Mouse (Mus musculus) monocyte, adult 2 months (primary cell): ENCODE results near the gene Rack1.
"Not testable (repeated sequence)": the region's sequence is repeated elsewhere in the genome, so short reads cannot be mapped to it uniquely, and the experiment has no call there.

ENCODE experiments used
- DNase-seq, 2 experiments: peaks; one replicate each; pipeline ENCODE4 v3.0.0; 2022; ENCODE audit warnings: low spot score in 2 of 2, low read depth in 1 of 2

Rack1 gene

DNA sequence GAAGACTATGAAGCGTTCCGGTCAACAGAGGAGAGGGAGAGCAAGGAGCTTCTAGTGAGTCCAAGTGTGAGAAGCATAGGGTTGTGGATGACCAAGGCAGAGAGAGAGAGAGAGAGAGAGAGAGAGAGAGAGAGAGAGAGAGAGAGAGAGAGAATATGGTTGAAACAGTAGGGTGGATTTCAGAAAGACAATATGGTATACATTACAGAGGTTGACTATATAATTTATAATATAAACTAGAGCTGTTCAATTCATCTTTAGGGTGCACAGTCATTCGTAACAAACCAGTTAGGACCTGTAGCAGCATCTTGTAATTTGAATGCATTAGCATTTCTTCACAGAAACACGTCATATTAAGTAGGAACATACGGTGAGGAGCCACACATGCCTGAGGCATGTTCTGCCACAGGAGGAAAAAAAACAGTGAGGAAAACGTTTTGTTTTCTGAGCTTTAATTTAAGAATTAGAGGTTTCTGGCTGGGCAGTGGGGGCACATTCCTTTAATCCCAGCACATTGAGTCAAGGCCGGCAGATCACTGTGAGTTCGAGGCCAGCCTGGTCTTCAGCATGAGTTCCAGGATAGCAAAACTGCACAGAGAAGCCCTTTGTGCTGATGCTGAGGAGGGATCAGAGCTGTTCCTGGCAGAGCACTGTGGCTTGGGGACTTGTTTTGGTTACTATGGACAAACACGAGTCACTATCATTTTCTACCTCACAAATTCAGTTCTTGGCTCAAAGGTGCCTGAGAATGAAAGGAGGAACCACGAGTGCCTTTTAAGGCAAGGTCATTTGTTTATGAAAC, 38.9 kb downstream of the Rack1 start:
- DNase-seq, result no peak

DNA sequence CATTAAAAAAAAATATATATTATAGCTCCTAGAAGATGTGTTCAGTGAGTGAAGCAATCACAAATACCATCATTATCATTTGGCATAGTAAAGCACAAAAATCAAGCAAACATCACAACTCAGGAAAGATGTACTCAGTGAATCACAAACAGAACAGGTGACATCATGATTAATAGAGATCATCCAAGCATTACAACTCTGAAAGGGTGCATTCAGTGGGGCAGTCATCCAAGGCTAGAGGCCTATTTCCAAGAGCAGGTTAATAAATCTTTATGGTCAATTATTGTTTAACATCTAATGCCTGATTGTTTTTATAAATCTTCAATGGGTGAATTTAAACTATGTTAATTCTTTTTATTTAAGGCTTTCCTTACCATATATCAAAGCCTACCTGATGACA, 40.7 kb downstream of the Rack1 start:
- no peak for DNase-seq

DNA sequence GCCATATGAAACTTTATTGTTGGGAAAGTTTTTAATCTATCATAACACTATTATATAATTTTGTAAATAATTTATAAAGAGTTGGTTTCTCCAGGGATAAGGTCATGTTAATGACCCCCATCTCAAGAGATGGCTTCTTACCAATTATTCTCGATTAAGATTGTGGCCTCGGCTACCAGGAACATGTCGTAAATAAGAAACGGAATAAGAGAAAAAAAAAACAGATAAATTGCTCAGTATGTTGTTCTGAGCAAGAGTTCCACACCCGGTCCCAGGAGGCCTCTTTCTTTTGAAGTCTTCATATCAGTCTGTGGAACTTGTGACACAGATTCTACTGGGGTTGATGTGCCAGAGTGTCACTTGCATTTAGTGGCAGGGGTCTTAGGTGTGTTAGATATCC, 41.1 kb downstream of the Rack1 start:
- DNase-seq, result no peak

DNA sequence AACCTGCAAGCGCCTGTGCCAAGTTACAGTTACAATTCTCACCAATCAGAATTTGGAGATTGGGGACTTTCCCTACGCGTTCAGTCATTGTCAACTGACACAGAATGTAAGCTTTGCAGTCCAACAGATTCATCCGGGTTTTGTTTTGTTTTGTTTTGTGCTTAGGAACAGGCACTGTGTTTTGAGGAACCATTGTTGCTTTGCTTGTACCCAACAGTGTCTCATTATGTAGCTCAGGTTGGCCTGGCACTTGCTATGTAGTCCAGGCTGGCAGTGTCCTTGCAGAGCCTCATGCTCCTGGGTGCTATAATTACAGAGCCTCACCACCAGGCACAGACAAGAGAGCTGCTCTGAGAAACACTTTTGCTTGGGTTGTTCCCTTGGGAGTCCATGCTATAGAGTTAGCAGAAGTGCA, 42.3 kb downstream of the Rack1 start:
- DNase-seq, result no peak

DNA sequence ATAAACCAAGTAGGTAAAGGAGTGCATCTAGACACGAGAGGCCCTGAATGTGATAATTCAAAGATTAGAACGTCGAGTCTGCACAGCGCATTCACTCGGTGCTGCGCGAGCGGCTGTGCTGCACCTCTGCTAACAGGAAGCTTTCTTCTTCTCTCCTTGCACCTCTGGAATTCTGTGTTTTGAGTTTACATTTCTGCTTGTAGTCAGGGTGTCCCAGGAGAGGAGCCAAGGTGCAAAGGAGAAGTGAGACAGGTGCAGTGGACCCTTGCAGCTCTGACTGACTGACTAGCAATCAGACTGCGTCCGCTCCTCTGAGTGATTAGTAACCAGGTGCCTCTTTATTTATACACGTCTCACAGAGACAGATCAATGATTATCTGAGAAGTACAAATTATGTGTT, 43.1 kb downstream of the Rack1 start:
- DNase-seq, result no peak

DNA sequence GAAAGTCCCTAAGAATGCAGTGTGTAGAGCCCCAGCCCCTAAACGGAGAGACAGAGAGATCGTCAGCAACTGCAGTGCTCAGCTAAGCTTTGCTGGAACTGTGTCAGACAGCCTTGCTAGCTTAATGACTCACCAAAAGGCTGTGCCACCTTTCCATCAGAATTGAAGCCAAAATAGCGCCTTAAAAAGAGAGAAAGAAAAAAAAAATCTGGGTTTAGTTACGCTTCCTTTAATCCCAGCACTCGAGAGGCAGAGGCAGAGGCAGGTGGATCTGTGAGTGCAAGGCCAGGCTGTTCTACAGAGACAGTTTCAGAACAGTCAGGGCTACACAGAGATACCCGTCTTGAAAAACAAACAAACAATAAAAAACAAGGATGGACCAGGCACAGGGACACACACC, 44.2 kb downstream of the Rack1 start:
- no peak for DNase-seq

DNA sequence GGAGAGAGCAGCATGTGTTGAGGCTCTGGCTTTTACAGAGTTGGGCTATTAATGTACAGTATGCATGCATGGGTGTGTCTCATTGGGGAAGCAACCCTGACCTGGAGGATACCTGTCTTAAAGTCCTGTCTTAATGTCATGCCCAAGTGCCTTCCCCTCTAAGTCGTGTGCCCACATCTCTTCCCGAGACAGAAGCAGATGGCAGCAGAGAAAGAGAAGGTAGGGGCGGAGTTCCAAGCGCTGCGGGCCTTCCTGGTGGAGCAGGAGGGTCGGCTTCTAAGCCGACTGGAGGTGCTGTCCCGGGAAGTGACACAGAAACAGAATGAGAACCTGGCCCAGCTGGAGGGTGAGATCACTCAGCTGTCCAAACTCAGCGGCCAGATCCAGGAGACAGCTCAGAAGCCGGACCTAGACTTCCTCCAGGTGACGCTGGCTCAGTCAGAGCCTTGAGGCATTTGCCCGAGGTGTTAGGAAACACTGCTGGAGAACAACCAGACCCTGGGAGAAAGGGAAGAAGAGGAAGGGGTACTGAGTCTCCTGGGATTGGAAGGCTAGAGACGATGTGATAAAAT, 45.2 kb downstream of the Rack1 start:
- no peak for DNase-seq

DNA sequence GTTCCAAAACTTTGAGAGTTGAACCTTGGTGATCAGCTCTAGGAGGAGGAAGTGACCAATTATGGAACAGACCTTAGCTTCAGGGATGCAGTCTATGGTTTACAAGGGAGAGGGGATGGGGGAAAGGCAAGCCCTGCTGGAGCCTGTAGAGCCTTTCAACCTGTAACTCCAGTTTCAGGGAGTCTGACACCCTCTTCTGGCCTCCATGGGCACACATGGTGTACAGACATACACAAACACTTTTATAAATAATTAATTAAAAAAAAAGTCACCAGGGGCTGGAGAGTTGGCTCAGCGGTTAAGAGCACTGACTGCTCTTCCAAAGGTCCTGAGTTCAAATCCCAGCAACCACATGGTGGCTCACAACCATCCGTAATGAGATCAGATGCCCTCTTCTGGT, 46.2 kb downstream of the Rack1 start:
- not testable (repeated sequence) for DNase-seq

DNA sequence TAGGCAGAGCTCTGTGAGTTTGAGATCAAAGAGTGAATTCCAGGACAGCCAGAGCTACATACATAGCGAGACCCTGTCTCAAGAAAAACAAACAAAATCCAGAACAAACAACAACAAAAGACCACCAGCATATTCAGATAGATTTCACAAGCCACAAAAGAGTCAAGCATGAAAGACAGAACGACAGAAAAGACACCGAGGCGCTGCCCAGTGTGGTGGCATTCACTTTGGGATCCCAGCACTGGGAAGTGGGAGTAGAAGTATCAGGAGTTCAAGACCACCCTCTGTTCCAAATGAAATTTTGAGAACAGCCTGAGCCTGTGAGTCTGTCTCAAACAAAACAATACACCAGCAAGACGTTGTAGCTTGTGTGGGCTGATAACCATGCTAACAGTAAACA, 46.7 kb downstream of the Rack1 start:
- DNase-seq, result no peak

DNA sequence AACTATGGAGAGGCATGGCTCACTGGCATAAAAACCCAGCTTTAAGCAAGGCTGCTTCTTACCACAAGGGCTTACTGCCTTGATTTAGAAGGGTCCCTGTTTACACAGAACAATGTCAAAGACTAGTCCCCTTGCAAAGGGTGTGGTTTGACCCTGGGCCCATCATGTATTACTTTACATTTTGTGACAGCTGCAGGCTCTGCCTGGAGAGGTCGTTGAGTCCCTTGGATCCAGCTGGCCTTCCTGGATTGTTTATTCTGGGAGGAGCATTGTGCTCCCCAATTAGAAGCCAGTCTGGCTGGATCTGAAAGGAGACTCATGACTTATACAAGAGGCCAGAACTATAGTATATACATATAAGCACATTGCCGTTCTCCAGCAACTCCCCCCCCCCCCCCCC, 50.1 kb downstream of the Rack1 start:
- DNase-seq, result no peak

DNA sequence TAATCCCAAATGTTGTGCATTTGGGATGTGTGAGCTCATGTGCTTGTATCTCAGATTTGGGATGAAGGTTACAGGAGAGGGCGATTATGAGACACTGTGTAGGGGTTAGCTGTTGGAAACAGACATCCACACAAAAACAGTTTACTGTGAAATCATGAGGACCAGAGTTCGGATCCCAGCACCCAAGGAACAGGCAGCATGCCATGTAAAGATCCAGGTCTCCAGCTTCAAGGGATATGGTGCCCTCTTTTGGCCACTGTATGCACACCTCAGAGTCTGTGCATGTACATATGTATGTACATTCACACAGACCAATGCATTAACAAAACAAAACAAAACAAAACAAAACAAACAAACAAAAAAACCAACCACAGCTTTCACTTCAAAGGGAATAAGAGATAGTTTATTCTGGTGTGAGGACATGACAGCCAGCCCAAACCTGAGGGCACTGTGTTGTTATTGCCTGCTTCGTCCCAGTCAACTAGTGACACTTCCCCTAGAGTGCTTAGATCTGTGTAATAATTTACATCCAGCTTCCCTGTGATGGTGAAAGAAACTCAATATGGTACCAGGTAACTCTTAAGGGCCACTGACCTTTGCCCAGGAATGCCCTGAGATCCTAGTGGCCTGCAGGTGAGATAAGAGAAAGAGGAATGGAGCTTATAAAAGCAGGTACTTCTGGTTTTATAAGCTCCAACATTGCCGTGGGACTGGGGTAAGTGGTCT, 51.3 kb downstream of the Rack1 start:
- DNase-seq, result no peak

DNA sequence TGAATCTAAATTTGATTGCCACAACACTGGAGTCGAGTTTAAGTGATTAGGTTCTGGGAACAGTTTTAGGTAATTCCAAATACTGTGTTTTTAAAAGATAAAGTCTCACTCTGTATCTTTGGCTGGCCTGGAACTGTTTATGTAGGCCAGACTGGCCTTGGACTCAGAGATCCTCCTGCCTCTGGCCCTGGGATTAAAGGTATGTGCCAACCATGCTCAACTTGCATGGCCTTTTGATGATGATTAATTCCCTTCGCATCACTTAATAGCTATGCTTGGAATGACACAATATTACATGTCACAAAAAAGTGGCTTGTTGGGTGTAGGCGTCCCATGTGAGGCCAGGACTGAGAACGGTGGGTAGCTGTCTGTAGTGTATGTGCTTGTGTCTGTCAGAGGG, 52.1 kb downstream of the Rack1 start:
- no peak for DNase-seq

DNA sequence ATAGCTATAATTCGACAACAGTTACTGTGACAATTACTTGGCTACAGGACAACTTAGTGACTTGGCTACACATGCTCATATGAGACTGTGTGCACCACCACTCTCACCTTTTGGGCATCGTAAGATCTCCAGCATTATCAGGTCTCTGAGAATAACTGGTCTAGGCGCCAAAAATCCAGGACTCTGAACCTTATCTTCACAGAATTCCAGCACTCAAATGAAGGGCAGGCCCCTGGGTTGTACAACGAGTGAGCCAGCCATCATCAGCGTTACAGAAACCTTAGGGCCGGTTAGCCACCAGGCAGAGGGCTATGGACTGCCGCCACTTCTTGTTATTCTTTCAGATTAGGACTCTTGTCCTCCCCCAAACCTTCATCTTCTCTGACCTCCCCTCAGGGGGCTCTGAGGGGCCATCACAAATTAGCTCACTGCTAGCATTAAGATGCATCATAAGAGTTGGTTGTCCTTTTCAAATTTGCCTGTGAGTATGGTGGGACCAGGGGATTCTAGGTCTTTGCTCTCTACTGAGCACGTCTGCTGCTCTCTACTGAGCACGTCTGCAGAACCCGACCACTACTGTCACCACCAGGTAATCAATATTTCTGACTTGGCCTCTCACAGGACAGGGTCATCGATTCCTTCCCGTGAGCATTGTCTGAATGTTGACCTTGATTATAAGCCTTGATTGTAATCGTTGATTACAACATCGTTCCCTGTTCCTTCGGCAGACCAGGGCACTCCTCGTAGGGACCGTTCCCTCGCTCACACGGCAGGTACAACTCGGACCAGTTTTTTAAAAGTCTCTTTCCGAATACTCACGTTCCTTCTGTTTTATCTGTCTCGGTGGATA, 52.7 kb downstream of the Rack1 start:
- DNase-seq, result no peak

DNA sequence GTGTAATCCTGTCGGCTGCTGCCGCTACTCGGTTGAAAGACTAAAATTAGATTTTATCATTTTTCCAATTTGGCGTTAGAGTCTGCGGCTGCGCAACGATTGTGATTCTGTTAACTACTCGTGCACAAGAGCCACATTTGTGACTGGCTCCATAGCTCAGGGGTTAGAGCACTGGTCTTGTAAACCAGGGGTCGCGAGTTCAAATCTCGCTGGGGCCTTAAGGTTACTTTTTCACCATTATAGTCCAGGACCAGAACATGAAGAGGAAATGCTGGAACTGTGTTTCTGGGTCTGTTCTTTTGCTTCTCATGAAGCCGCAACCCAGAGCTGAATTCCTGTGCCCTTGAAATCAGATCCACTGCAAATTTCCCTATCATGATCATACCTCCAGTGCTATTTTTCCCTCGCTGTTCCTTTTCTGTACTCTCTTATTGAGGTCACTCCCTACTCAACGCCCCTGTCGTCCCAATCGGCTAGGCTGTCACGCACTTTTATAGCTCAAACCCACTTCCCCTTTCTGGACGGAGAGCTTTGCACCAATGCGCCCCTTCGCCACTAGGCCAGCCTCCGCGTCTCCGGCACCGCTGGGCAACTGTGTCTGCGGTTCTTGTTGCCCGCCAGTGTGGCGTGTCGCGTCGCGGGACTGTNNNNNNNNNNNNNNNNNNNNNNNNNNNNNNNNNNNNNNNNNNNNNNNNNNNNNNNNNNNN, 53.5 kb downstream of the Rack1 start:
- DNase-seq, result peak; percentile 71 to 83
